Mouse (Mus musculus): ENCODE data around the gene Ebf1.

GRCm38 (mm10) chr11:44731763-44732162, 114.6 kb downstream of the Ebf1 start:
- TF ChIP-seq CTCF (IDR thresholded peaks at IDR 0.05; ENCODE audit: control insufficient read depth, insufficient read depth, insufficient replicate concordance, low read depth, low read length) = no peak
- TF ChIP-seq POLR2A (IDR thresholded peaks at IDR 0.05; ENCODE audit: control insufficient read depth, low read depth, low read length) = no peak
